Mouse (Mus musculus) thymus, postnatal 4 days (tissue): ENCODE measurements around the gene Dennd4a.
A peak's percentile ranks its signal among the peaks of the same experiment; 100 is the strongest.

Source experiments
- DNase-seq: peaks from one replicate; pipeline ENCODE4 v3.0.0; 2021

Gene Dennd4a

GRCm38 (mm10) chr9:64925771-64926170 lies 114.6 kb downstream of the Dennd4a start:
- DNase-seq: no peak

- DNase-seq: no peak
Observed at GRCm38 (mm10) chr9:64926201-64926991, 115.3 kb downstream of the Dennd4a start.

GRCm38 (mm10) chr9:64930256-64930655 lies 119.1 kb downstream of the Dennd4a start:
- no peak for DNase-seq

- no peak for DNase-seq
Observed at GRCm38 (mm10) chr9:64931751-64932610, 120.8 kb downstream of the Dennd4a start.

- DNase-seq: no peak
Observed at GRCm38 (mm10) chr9:64934015-64934754, 123.0 kb downstream of the Dennd4a start.

- peak; percentile 81 for DNase-seq
Observed at GRCm38 (mm10) chr9:64936508-64936907, 125.4 kb downstream of the Dennd4a start.

GRCm38 (mm10) chr9:64937491-64937890 lies 126.4 kb downstream of the Dennd4a start:
- no peak for DNase-seq

- DNase-seq: no peak
Observed at GRCm38 (mm10) chr9:64938535-64938934, 127.4 kb downstream of the Dennd4a start.

GRCm38 (mm10) chr9:64939281-64939680 lies 128.1 kb downstream of the Dennd4a start:
- DNase-seq: no peak

- DNase-seq: no peak
Observed at GRCm38 (mm10) chr9:64939790-64940189, 128.7 kb downstream of the Dennd4a start.

GRCm38 (mm10) chr9:64940731-64941346 lies 129.7 kb downstream of the Dennd4a start:
- no peak for DNase-seq

GRCm38 (mm10) chr9:64941650-64942049 lies 130.5 kb downstream of the Dennd4a start:
- DNase-seq: no peak

- no peak for DNase-seq
Observed at GRCm38 (mm10) chr9:64943997-64944396, 132.9 kb downstream of the Dennd4a start.

GRCm38 (mm10) chr9:64947483-64948095 lies 136.4 kb downstream of the Dennd4a start:
- DNase-seq: no peak

GRCm38 (mm10) chr9:64951161-64951657 lies 140.1 kb downstream of the Dennd4a start, which contains the start of gene Slc24a1:
Gene Slc24a1, minus strand, starts transcription at chr9:64951607.
- no peak for DNase-seq

GRCm38 (mm10) chr9:64952055-64952454 lies 140.9 kb downstream of the Dennd4a start:
- DNase-seq: no peak

- no peak for DNase-seq
Observed at GRCm38 (mm10) chr9:64953190-64953589, 142.1 kb downstream of the Dennd4a start.

GRCm38 (mm10) chr9:64956337-64956736 lies 145.2 kb downstream of the Dennd4a start:
- peak; percentile 77 for DNase-seq

- DNase-seq: no peak
Observed at GRCm38 (mm10) chr9:64957276-64957675, 146.1 kb downstream of the Dennd4a start.

GRCm38 (mm10) chr9:64960117-64960977 lies 149.2 kb downstream of the Dennd4a start, which contains the start of gene Ints14:
Gene Ints14, plus strand, starts transcription at chr9:64960905.
- peak; percentile 98 for DNase-seq

GRCm38 (mm10) chr9:64960978-64961320 lies 149.8 kb downstream of the Dennd4a start:
- no peak for DNase-seq
